11 mouse cellular contexts compared by ENCODE assay signal in genomic region chr11:78102958-78103747, GRCm38 (mm10). TPM values are rescaled to one million over a fixed set of nuclear protein-coding genes. Genes with fewer than 3 reads are reported as not detected.
DNase-seq lines count a peak whose midpoint lies in the region; ATAC-seq lines count a peak whose summit lies in the region.
"Had no signal": no experiment of that assay in that cellular context is flagged by ENCODE, and none has a peak within 500 bp of the region (broad histone marks: within the 10 kb centered on the region; RNA-seq: fewer than 3 reads in every experiment).

No protein-coding gene starts in this region.

- H3K36me3 ChIP-seq in hindbrain, embryonic 11.5 days (ENCODE audit: control insufficient read depth, insufficient read depth, low read length): no peaks in the 10 kb centered on the region
- H3K36me3 ChIP-seq in hindbrain, embryonic 13.5 days: peaks cover 34% of the 10 kb centered on the region
- H3K36me3 ChIP-seq in liver, embryonic 11.5 days (ENCODE audit: control insufficient read depth, insufficient read depth, low read length): no peaks in the 10 kb centered on the region

- H3K9ac ChIP-seq in hindbrain, embryonic 11.5 days (ENCODE audit: low read depth, low read length): no peak overlapping the region
- H3K9ac ChIP-seq in hindbrain, embryonic 13.5 days: no peak overlapping the region
- no peak overlapping the region for H3K9ac ChIP-seq in liver, embryonic 11.5 days (ENCODE audit: low read depth, low read length)
- H3K9ac ChIP-seq: embryonic facial prominence, embryonic 12.5 days; limb, embryonic 15.5 days had no signal

- no peaks in the 10 kb centered on the region for H3K27me3 ChIP-seq in hindbrain, embryonic 11.5 days (ENCODE audit: control insufficient read depth, insufficient read depth, low read length)
- no peaks in the 10 kb centered on the region for H3K27me3 ChIP-seq in hindbrain, embryonic 13.5 days
- H3K27me3 ChIP-seq in liver, embryonic 11.5 days (replicated peaks; ENCODE audit: control insufficient read depth, insufficient read depth, low read length): no peaks in the 10 kb centered on the region
- H3K27me3 ChIP-seq: embryonic facial prominence, embryonic 12.5 days; limb, embryonic 15.5 days had no signal

- 72% methylated on average over 5 of the region's 5 CpGs for WGBS in hindbrain, embryonic 11.5 days
- 72% methylated on average over 5 of the region's 5 CpGs for WGBS in hindbrain, embryonic 13.5 days
- WGBS in liver, embryonic 11.5 days: 48% methylated on average over 5 of the region's 5 CpGs

- no peaks in the 10 kb centered on the region for H3K4me1 ChIP-seq in hindbrain, embryonic 11.5 days (replicated peaks; ENCODE audit: control insufficient read depth, insufficient read depth, low read length)
- peaks cover 6% of the 10 kb centered on the region; the same call in 1 of the 2 replicates for H3K4me1 ChIP-seq in hindbrain, embryonic 13.5 days (replicated peaks)
- peaks cover 4% of the 10 kb centered on the region; the same call in 1 of the 2 replicates for H3K4me1 ChIP-seq in liver, embryonic 11.5 days (replicated peaks; ENCODE audit: control insufficient read depth, insufficient read depth, low read length)
- H3K4me1 ChIP-seq: embryonic facial prominence, embryonic 12.5 days; limb, embryonic 15.5 days had no signal

- no peak overlapping the region for H3K4me2 ChIP-seq in hindbrain, embryonic 11.5 days (replicated peaks; ENCODE audit: low read depth, low read length)
- H3K4me2 ChIP-seq in hindbrain, embryonic 13.5 days: no peak overlapping the region
- no peak overlapping the region for H3K4me2 ChIP-seq in liver, embryonic 11.5 days
- H3K4me2 ChIP-seq: embryonic facial prominence, embryonic 12.5 days; limb, embryonic 15.5 days had no signal

- H3K4me3 ChIP-seq in hindbrain, embryonic 11.5 days (ENCODE audit: low read depth, low read length): no peak overlapping the region
- H3K4me3 ChIP-seq in hindbrain, embryonic 13.5 days: no peak overlapping the region
- no peak overlapping the region for H3K4me3 ChIP-seq in liver, embryonic 11.5 days (ENCODE audit: low read depth, low read length)
- H3K4me3 ChIP-seq: embryonic facial prominence, embryonic 12.5 days; limb, embryonic 15.5 days had no signal

- H3K9me3 ChIP-seq in hindbrain, embryonic 11.5 days (ENCODE audit: control insufficient read depth, low read length): no peaks in the 10 kb centered on the region
- no peaks in the 10 kb centered on the region for H3K9me3 ChIP-seq in hindbrain, embryonic 13.5 days
- no peaks in the 10 kb centered on the region for H3K9me3 ChIP-seq in liver, embryonic 11.5 days (ENCODE audit: control insufficient read depth, low read length)
- H3K9me3 ChIP-seq: embryonic facial prominence, embryonic 12.5 days; limb, embryonic 15.5 days had no signal

- DNase-seq in hindbrain, embryonic 11.5 days (ENCODE audit: low spot score): peak; percentile 26
- peak; percentile 34 for DNase-seq in thymus, postnatal 4 days
- no peak for DNase-seq in thymus, postnatal 10 days (ENCODE audit: low spot score in 2 of 2)
- DNase-seq in liver, embryonic 11.5 days (ENCODE audit: low spot score): no peak
- no peak for DNase-seq in cerebellum, adult 9-11 months
- no peak for DNase-seq in ovary, postnatal 14 days (ENCODE audit: low spot score)
- no peak for DNase-seq in right cerebral cortex, postnatal 10 days (ENCODE audit: low spot score in 2 of 2)
- DNase-seq: gastrocnemius, postnatal 14 days had no signal

- no peak overlapping the region for H3K27ac ChIP-seq in hindbrain, embryonic 11.5 days (ENCODE audit: low read depth, low read length)
- H3K27ac ChIP-seq in hindbrain, embryonic 13.5 days: no peak overlapping the region
- no peak overlapping the region for H3K27ac ChIP-seq in liver, embryonic 11.5 days (ENCODE audit: low read depth, low read length)
- H3K27ac ChIP-seq: embryonic facial prominence, embryonic 12.5 days; limb, embryonic 15.5 days had no signal

- ATAC-seq in hindbrain, embryonic 11.5 days (ENCODE audit: low FRiP score): no peak
- ATAC-seq in hindbrain, embryonic 13.5 days (ENCODE audit: low FRiP score): no peak
- peak; percentile 51; the same call in 1 of the 2 replicates for ATAC-seq in liver, embryonic 11.5 days (replicated peaks; ENCODE audit: low FRiP score)

RNA-seq across cellular contexts. Expression of gene Fam222b, which starts 8.7 kb away (rescaled TPM):
- 24.3 and 24.4 TPM in 2 replicates for polyA plus RNA-seq in hindbrain, embryonic 11.5 days (2014; fragmentation: Nextera tagmentation; extraction: Ambion mirVana)
- 28.2 and 31.4 TPM in 2 replicates for polyA plus RNA-seq in hindbrain, embryonic 13.5 days (2015; fragmentation: Nextera tagmentation; extraction: Ambion mirVana)
- 13.9 and 17.3 TPM in 2 replicates for polyA plus RNA-seq in liver, embryonic 11.5 days (2014; fragmentation: Nextera tagmentation; extraction: Ambion mirVana)

RNA-seq across cellular contexts. Expression of gene Eral1, which starts 23.0 kb away (rescaled TPM):
- polyA plus RNA-seq in hindbrain, embryonic 11.5 days (2014; fragmentation: Nextera tagmentation; extraction: Ambion mirVana): 31.9 and 37.2 TPM in 2 replicates
- 31.5 and 32.0 TPM in 2 replicates for polyA plus RNA-seq in hindbrain, embryonic 13.5 days (2015; fragmentation: Nextera tagmentation; extraction: Ambion mirVana)
- polyA plus RNA-seq in liver, embryonic 11.5 days (2014; fragmentation: Nextera tagmentation; extraction: Ambion mirVana): 39.0 and 40.8 TPM in 2 replicates

Comparison
In these comparisons a context has a peak if more than half of its experiments do, and no peak if none do; other contexts are left out.
1. DNase-seq: peak in hindbrain, embryonic 11.5 days (single experiment) and thymus, postnatal 4 days (single experiment); none in thymus, postnatal 10 days (0 of 2), liver, embryonic 11.5 days (single experiment), cerebellum, adult 9-11 months (single experiment), ovary, postnatal 14 days (single experiment) and right cerebral cortex, postnatal 10 days (0 of 2).